Mouse (Mus musculus): Measurements from ENCODE around the gene Wnk4. TPM values are rescaled to one million over a fixed set of nuclear protein-coding genes. Genes with fewer than 3 reads are reported as not detected.

Gene Wnk4
- total RNA-seq, 2 experiments from 2014 or later, result 0.83 to 1.7 TPM

- DNase-seq (ENCODE audit: low spot score in 2 of 2), result no peak
These were observed 9.3 kb downstream of the Wnk4 start for GRCm38 (mm10) chr11:101269577-101270116.

GRCm38 (mm10) chr11:101272446-101272845 lies 12.1 kb downstream of the Wnk4 start:
- DNase-seq (ENCODE audit: low spot score in 2 of 2), result no peak

- DNase-seq (ENCODE audit: low spot score in 2 of 2), result no peak
These were observed 14.9 kb downstream of the Wnk4 start for GRCm38 (mm10) chr11:101275309-101275708.

GRCm38 (mm10) chr11:101276319-101277070 lies 16.1 kb downstream of the Wnk4 start:
- DNase-seq (ENCODE audit: low spot score in 2 of 2), result no peak

GRCm38 (mm10) chr11:101277381-101278222 lies 17.2 kb downstream of the Wnk4 start:
- no peak for DNase-seq (ENCODE audit: low spot score in 2 of 2)

- peak; percentile 48 to 80 for DNase-seq (ENCODE audit: low spot score in 2 of 2)
These were observed 18.1 kb downstream of the Wnk4 start, which contains the start of the genes Cntd1 and Coa3 for GRCm38 (mm10) chr11:101278223-101279192. Cntd1 (plus strand) TSS chr11:101279012. Coa3 (minus strand) TSS chr11:101279114.

- no peak for DNase-seq (ENCODE audit: low spot score in 2 of 2)
These were observed 18.8 kb downstream of the Wnk4 start for GRCm38 (mm10) chr11:101279193-101279569.

GRCm38 (mm10) chr11:101280837-101281236 lies 20.5 kb downstream of the Wnk4 start:
- no peak for DNase-seq (ENCODE audit: low spot score in 2 of 2)

GRCm38 (mm10) chr11:101282896-101283295 lies 22.5 kb downstream of the Wnk4 start:
- no peak for DNase-seq (ENCODE audit: low spot score in 2 of 2)

- DNase-seq (ENCODE audit: low spot score in 2 of 2), result no peak
These were observed 23.4 kb downstream of the Wnk4 start for GRCm38 (mm10) chr11:101283805-101284204.

- DNase-seq (ENCODE audit: low spot score in 2 of 2), result no peak
These were observed 26.9 kb downstream of the Wnk4 start for GRCm38 (mm10) chr11:101287306-101287705.

GRCm38 (mm10) chr11:101291231-101291630 lies 30.9 kb downstream of the Wnk4 start:
- no peak for DNase-seq (ENCODE audit: low spot score in 2 of 2)

GRCm38 (mm10) chr11:101295191-101295590 lies 34.8 kb downstream of the Wnk4 start:
- DNase-seq (ENCODE audit: low spot score in 2 of 2), result no peak

GRCm38 (mm10) chr11:101300881-101301280 lies 40.5 kb downstream of the Wnk4 start:
- no peak for DNase-seq (ENCODE audit: low spot score in 2 of 2)

GRCm38 (mm10) chr11:101301299-101302003 lies 41.1 kb downstream of the Wnk4 start:
- no peak for DNase-seq (ENCODE audit: low spot score in 2 of 2)

GRCm38 (mm10) chr11:101302004-101302798 lies 41.8 kb downstream of the Wnk4 start, which contains the start of gene Becn1:
Becn1 (minus strand) TSS chr11:101302286.
- DNase-seq (ENCODE audit: low spot score in 2 of 2), result peak; percentile 97 to 98

GRCm38 (mm10) chr11:101307744-101308143 lies 47.4 kb downstream of the Wnk4 start:
- no peak for DNase-seq (ENCODE audit: low spot score in 2 of 2)

GRCm38 (mm10) chr11:101311083-101311482 lies 50.7 kb downstream of the Wnk4 start:
- DNase-seq (ENCODE audit: low spot score in 2 of 2), result no peak

GRCm38 (mm10) chr11:101312150-101312549 lies 51.8 kb downstream of the Wnk4 start:
- DNase-seq (ENCODE audit: low spot score in 2 of 2), result no peak
